Mouse (Mus musculus) erythroblast, adult 5-6 weeks (primary cell): Measurements from ENCODE around the gene Dync1i2. TPM values are rescaled to one million over a fixed set of nuclear protein-coding genes. Genes with fewer than 3 reads are reported as not detected.
A peak's percentile ranks its signal among the peaks of the same experiment; 100 is the strongest.

Source experiments
- ATAC-seq: replicated peaks from 2 replicates; pipeline ENCODE4 v1.8.0; 2016; ENCODE audit warnings: moderate number of reproducible peaks, mild to moderate bottlenecking, moderate TSS enrichment, inconsistent platforms; ENCODE audit not compliant: poor library complexity, low FRiP score, severe bottlenecking
- total RNA-seq, 2 experiments: library from RNA; stranded (forward) in 1 of 2; stranded (reverse) in 1 of 2; fragments of 150-400 nt in 1 of 2; fragments of 200-764, 138-1000 nt in 1 of 2; gene quantifications; 2 replicates each; pipeline versions ENCODE4 v1.2.3 to v1.2.4; 2015 to 2017; ENCODE audit warnings: low replicate concordance in 2 of 2

Dync1i2 gene
- total RNA-seq, 2 experiments from 2014 or later: 42.7 to 50.0 TPM

DNA sequence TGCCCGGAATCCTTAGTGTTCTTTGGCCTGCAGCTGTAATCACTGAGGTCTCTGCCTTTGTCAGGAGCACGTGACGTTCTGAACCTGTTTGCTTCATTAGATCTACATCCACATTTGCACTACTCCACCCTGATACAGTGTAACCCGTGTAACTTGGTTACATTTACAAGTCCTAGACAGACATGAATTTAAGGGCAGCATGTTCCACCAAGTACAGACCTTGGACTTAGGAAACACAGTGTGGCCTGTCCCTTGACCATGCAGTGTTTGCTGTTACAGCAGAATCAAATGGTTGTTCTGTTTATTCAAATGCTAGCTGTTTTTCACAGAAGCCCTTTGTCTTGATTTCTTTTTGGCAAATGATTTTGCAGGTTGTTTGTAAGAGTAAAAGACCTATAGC, 43.3 kb downstream of the Dync1i2 start:
- no peak for ATAC-seq

GRCm38 (mm10) chr2:71256581-71256980, 45.1 kb downstream of the Dync1i2 start:
- ATAC-seq: no peak

GRCm38 (mm10) chr2:71264585-71264984, 53.1 kb downstream of the Dync1i2 start:
- no peak for ATAC-seq

DNA sequence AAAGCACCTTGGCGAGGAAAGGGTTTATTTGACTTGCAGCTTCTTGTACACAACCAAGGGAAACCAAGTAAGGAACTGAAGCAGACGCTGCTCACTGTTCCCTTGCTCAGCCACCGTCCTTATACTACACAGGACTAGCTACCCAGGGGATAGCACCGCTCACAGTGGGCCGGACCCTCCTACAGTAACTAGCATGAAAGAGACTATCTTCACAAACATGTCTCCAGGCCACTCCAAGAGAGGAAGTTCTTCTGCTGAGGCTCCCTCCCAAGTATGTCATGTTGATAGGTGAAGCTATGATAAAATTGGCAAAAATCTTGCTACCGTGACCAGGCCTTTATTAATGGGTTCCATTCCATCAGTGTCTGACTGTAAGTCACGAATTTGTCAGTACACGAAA, 57.2 kb downstream of the Dync1i2 start:
- ATAC-seq: no peak

DNA sequence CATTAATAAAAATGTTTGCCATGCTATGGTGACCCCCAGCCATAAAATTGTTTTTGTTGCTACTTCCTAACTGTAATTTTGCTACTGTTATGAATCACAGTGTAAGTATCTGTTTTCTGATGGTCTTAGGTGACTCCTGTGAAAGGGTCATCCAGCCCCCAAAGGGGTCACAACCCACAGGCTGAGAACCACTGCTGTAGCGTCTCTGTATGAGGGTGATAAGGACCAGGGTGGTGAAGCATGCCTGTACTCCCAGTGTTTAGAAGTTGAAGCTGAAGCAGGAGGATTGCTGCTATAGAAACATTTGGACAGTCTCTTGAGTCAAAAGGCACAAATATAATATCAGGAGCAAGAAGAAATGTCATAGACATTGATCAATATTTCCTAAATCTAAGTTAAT, 57.8 kb downstream of the Dync1i2 start:
- ATAC-seq: no peak

GRCm38 (mm10) chr2:71270085-71270484, 58.6 kb downstream of the Dync1i2 start:
- no peak for ATAC-seq

DNA sequence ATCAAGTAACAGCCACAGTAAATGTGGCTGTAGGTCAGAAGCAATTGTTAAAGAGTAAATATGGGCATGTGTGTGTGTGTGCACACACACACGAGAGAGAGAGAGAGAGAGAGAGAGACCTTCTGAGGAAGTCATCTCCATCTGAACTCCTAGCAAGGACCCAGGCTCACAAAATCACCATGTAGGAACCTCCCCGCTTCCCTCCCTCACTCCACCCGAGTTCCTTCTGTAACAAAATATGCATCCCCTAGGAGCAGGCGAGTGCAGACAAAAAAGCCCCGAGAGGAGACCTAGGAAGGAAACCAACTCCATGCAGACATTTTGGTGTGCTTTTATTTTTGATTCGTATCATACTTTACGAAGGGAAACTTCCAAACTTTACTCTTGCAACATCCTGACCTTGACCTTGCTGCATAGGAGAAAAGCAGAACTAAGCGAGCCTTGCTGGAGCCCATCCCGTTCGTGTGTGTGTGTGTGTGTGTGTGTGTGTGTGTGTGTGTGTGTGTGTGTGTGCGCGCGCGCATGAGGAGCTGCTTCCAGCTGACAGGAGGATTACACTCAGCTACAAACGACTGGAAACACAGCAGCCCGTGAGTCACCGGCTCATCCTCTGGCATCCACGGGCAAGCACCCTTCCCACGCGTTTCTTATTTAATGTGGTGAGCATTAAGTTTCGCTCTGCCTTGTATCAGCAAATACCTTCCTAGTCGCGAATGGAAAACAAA, 62.6 kb downstream of the Dync1i2 start:
- peak; percentile 36; the same call in 1 of the 2 replicates for ATAC-seq

GRCm38 (mm10) chr2:71275734-71276133, 64.2 kb downstream of the Dync1i2 start:
- no peak for ATAC-seq

DNA sequence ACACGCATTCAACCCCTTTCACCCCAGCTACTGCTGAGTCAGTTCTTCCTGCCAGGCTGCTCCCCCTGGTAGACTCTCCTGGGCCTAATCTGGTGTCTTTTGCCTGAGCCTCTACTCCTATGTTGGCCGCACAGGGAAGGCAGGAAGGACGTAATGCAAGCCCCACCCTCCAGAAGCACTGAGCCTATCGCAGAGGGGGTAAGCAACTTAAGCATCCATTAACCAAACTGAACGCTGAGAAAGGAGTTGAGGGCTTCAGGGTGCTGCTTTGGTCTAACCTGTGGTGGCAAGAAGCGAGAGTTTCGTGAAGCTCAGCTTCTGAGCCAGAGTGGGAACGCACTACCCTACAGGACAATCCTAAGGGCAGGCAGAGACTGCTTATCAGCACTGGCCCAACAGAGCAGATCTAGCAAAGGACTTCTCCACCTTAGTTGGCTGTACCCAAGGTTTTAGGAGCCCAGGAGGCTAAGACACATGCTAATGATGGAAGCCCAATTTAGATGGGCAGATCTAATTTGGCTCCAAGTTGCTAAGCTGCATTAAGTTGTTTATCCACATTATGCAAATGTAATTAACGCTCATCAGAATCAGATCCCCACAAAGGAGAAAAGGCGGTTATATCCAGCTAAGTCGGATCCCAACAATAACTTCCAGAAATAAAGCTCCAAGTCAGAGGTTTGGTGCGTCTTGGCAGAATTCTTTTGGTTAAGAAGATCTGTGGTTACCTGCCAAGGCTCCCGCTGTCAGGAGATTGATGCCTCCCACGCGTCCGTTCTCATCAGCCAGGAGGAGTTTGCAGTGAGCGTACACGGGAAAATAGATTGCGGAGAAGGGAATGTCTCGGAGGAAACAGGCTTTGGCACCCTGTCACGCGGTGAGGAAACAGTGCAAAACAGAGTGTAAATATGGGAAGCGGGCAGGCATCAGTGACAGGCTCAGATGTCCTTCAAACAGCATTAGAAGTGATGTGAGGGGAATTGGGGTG, 67.6 kb downstream of the Dync1i2 start:
- ATAC-seq: no peak

DNA sequence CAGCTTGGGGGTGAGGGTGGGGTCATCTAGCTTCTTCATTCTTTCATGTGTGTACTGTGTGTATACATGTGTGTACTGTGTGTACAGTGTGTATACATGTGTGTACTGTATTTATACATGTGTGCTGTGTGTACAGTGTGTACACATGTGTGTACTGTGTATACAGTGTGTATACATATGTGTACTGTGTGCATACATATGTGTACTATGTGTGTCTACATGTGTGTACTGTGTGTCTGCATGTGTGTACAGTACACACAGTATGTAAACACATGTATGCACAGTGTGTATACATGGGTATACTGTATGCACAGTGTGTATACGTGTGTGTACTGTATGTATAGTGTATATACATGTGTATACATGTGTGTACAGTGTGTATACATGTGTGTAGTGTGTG, 70.5 kb downstream of the Dync1i2 start:
- ATAC-seq: 0 out of 2 replicates have a peak, but pooled peaks have one; percentile 41

- ATAC-seq: no peak
These were observed 78.7 kb downstream of the Dync1i2 start for GRCm38 (mm10) chr2:71290107-71290775.

DNA sequence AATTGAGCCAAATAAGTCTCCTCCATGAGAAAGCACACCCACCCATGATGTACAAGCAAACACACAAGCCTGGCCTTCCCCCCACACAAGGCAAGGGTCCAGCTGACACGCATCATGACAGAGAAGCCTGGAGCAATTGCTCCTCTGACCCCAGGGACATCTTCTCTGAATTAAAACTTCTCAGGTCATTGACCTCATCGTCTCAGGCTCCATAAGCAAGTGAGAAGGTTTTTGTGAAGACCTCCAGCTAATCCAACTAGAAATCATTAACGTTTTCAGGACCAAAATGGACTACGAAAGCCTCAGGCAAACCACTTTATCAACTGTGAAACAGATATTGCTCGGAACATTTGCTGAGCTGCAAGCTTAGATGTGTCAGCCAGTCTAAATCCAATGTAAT, 80.1 kb downstream of the Dync1i2 start:
- ATAC-seq: no peak

DNA sequence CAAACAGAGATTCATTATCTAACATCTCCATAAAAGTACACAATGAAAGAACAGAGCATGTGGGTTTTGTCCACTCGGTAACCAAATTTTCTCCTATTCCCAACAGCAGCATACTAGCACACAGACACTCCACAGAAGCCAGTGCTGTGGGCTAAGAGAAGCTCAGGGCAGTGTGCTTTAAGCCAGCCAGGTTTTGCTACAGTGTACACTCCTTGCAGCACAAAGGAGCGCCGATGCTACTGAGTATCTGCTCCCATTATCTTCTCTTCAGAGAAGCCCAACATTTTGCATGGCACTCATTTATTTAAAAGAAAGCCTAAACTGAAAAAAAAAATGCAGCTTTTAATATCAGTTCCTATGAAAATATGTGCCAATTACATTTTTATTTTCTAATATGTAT, 82.5 kb downstream of the Dync1i2 start:
- ATAC-seq: no peak

- no peak for ATAC-seq
These were observed 83.0 kb downstream of the Dync1i2 start for GRCm38 (mm10) chr2:71294489-71294888.

DNA sequence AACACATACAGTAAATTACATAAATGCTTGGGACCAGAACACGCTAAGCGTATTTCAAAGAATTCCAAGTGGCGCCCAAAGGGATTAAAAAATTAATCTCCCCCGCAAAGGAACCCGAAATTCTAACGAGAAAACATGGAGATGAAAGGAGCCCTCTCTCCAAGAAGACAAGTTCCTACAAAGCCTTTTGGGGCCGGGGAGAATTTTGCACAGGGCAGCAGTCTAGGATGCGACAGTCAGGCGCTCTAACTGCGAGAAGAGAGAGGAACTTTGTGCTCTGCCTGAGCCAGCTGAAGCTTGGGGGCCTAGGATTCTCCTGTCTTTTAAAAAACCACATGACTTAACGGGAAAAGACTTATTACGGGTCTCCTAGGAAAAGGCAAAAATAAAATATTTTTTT, 84.3 kb downstream of the Dync1i2 start:
- no peak for ATAC-seq

DNA sequence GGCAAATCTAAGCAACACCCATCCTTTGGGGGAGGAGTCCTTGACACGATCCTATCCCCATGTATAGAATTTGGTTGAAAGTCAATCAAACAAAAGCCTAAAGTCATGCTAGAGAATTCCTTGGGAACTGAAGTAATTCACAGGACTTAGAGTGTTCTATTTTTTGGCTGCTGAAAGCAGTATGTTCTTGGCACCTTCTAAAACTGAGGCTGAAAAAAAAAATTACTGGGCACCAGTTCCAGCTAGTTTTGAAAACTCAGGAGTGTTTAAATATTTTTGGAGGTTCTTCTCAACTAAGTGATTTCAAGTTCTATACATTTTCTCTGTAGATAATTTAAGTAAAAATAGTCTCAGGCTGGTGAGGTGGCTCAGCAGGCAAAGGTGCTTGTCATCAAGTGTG, 86.0 kb downstream of the Dync1i2 start:
- ATAC-seq: no peak

DNA sequence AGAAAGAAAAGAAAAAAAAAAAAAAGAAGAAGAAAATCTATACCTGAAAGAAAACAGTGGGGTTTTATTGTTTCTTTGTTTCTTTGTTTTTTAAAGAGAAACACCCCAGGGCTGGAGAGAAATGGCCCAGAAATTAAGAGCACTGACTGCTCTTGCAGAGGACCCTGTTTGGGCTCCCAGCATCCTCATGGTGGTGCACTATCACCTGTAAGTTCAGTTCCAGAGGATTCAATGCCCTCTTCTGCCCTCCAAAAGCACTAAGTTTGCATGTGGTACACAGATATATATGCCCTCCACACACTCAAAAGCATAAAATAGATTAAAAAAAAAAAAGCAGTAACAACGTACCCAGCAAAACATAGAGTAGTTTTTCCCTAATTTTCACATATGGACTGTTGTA, 87.2 kb downstream of the Dync1i2 start:
- ATAC-seq: no peak

DNA sequence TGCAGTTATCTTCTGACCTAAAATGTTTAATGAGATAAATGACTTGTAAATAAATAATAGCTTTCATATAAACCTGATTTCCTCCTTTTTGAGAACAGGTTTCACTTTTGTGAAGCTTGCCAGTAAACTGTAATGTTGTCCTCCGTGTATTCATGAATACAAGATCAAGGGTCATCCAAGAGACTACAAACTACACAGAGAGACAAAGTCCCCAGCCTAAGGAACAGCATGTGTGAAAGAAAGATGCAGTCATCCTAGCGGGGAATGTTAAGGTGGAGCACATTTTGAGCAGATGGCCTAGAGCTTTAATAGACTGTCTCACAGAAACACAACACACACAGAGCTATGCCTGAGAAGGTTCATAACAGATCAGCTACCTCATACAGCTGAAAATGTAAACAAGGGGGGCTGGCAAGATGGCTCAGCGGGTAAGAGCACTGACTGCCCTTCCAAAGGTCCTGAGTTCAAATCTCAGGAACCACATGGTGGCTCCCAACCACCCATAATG, 90.7 kb downstream of the Dync1i2 start:
- ATAC-seq: no peak

DNA sequence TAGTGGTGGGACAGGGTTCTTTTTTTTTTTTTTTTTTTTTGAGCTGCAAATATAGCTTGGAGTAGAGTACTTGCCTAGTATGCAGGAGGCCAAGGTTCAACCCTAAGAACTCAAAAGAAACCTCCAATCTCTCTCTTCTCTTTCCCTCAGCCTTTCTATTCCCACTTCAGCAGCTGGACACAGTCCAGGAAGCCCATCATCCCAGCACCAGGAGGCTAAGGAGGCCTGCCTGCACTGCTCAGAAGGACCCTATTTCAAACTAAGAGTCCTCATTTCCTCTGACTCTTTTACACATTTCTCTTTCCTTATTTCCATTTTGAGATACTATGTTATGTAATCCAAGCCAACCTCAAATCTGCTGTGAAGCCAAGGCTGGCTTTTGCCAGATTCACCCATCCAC, 91.7 kb downstream of the Dync1i2 start:
- no peak for ATAC-seq

- no peak for ATAC-seq
These were observed 93.3 kb downstream of the Dync1i2 start for GRCm38 (mm10) chr2:71304821-71305220.
